In genomic region chr9:86922430-86922829, GRCm38 (mm10) we compare ENCODE assay signal across 26 mouse cellular contexts. TPM values are rescaled to one million over a fixed set of nuclear protein-coding genes. Genes with fewer than 3 reads are reported as not detected.
DNase-seq lines count a peak whose midpoint lies in the region; ATAC-seq and TF ChIP-seq lines count a peak whose summit lies in the region.
"Had no signal": no experiment of that assay in that cellular context is flagged by ENCODE, and none has a peak within 500 bp of the region (broad histone marks: within the 10 kb centered on the region; RNA-seq: fewer than 3 reads in every experiment).

No protein-coding gene starts in this region.

- WGBS in neural tube, embryonic 12.5 days, result 17% methylated on average over 3 of the region's 3 CpGs
- WGBS in neural tube, embryonic 14.5 days, result 15% methylated on average over 3 of the region's 3 CpGs

- no peak overlapping the region for H3K27ac ChIP-seq in left cerebral cortex, adult 2 months
- no peak overlapping the region for H3K27ac ChIP-seq in neural tube, embryonic 12.5 days
- H3K27ac ChIP-seq in neural tube, embryonic 14.5 days (ENCODE audit: low read depth, low read length), result no peak overlapping the region
- H3K27ac ChIP-seq: embryonic facial prominence, embryonic 12.5 days; embryonic facial prominence, embryonic 15.5 days; heart, embryonic 15.5 days; hindbrain, embryonic 10.5 days; hindbrain, embryonic 14.5 days had no signal

- no peak for TF ChIP-seq CTCF in left cerebral cortex, adult 2 months (IDR thresholded peaks at IDR 0.05)

- H3K4me1 ChIP-seq in neural tube, embryonic 12.5 days, result no peaks in the 10 kb centered on the region
- H3K4me1 ChIP-seq in neural tube, embryonic 14.5 days (ENCODE audit: control insufficient read depth, insufficient read depth, low read length), result no peaks in the 10 kb centered on the region
- H3K4me1 ChIP-seq: embryonic facial prominence, embryonic 12.5 days; embryonic facial prominence, embryonic 15.5 days; hindbrain, embryonic 10.5 days had no signal

- H3K4me2 ChIP-seq in neural tube, embryonic 12.5 days (replicated peaks), result no peak overlapping the region
- H3K4me2 ChIP-seq in neural tube, embryonic 14.5 days (ENCODE audit: low read depth, low read length), result no peak overlapping the region
- H3K4me2 ChIP-seq: embryonic facial prominence, embryonic 12.5 days; embryonic facial prominence, embryonic 15.5 days; heart, embryonic 12.5 days; heart, embryonic 15.5 days; hindbrain, embryonic 14.5 days had no signal

- peak; percentile 9 for DNase-seq in left cerebral cortex, postnatal 4 days
- DNase-seq in left cerebral cortex, adult 2 months (ENCODE audit: extremely low spot score in 1 of 2, low spot score in 2 of 2), result no peak
- DNase-seq in neural tube, embryonic 10.5 days (ENCODE audit: extremely low spot score, low spot score), result no peak
- DNase-seq in ovary, adult 18-20 months (ENCODE audit: low spot score), result no peak
- DNase-seq: adrenal gland, adult 2 months; adrenal gland, postnatal 14 days; cerebellum, adult 11 months; cerebellum, adult 9-11 months; cerebellum, postnatal 25 days; forebrain, postnatal 0 days; gastrocnemius, postnatal 25 days; heart, adult 18-20 months; heart, postnatal 10 days; heart, postnatal 36 days had no signal

- intact Hi-C loops in left cerebral cortex, postnatal 4 days (cut with DNase I), result no loop called here
- intact Hi-C loops in left cerebral cortex, adult 2 months (cut with DNase I), result no loop called here

- ATAC-seq in neural tube, embryonic 12.5 days (ENCODE audit: low FRiP score, low read depth), result peak; percentile 63
- ATAC-seq in neural tube, embryonic 14.5 days (ENCODE audit: low read depth), result peak; percentile 61; the same call in 1 of the 2 replicates
- ATAC-seq: CD4-positive, CD25-positive, alpha-beta regulatory T cell, adult 4 months; forebrain, embryonic 14.5 days; forebrain, postnatal 0 days had no signal

- H3K36me3 ChIP-seq in neural tube, embryonic 12.5 days, result no peaks in the 10 kb centered on the region
- H3K36me3 ChIP-seq in neural tube, embryonic 14.5 days (ENCODE audit: control insufficient read depth, insufficient read depth, low read length), result no peaks in the 10 kb centered on the region
- H3K36me3 ChIP-seq: embryonic facial prominence, embryonic 12.5 days; embryonic facial prominence, embryonic 15.5 days; heart, embryonic 12.5 days; heart, embryonic 15.5 days; hindbrain, embryonic 10.5 days had no signal

- H3K9ac ChIP-seq in neural tube, embryonic 12.5 days, result no peak overlapping the region
- no peak overlapping the region for H3K9ac ChIP-seq in neural tube, embryonic 14.5 days (replicated peaks; ENCODE audit: low read depth, low read length)
- H3K9ac ChIP-seq: embryonic facial prominence, embryonic 12.5 days; embryonic facial prominence, embryonic 15.5 days; forebrain, postnatal 0 days; heart, embryonic 12.5 days; heart, embryonic 15.5 days; hindbrain, embryonic 14.5 days had no signal

- no peaks in the 10 kb centered on the region for H3K9me3 ChIP-seq in neural tube, embryonic 12.5 days
- no peaks in the 10 kb centered on the region for H3K9me3 ChIP-seq in neural tube, embryonic 14.5 days (ENCODE audit: control insufficient read depth, low read length)
- H3K9me3 ChIP-seq: embryonic facial prominence, embryonic 12.5 days; embryonic facial prominence, embryonic 15.5 days; heart, embryonic 12.5 days; heart, embryonic 15.5 days; hindbrain, embryonic 10.5 days had no signal

- no peaks in the 10 kb centered on the region for H3K27me3 ChIP-seq in neural tube, embryonic 12.5 days (replicated peaks)
- no peaks in the 10 kb centered on the region for H3K27me3 ChIP-seq in neural tube, embryonic 14.5 days (ENCODE audit: control insufficient read depth, insufficient read depth, low read length)
- H3K27me3 ChIP-seq: embryonic facial prominence, embryonic 12.5 days; embryonic facial prominence, embryonic 15.5 days; heart, embryonic 12.5 days; heart, embryonic 15.5 days had no signal

- no peak overlapping the region for H3K4me3 ChIP-seq in left cerebral cortex, adult 2 months
- no peak overlapping the region for H3K4me3 ChIP-seq in neural tube, embryonic 12.5 days
- no peak overlapping the region for H3K4me3 ChIP-seq in neural tube, embryonic 14.5 days (ENCODE audit: low read depth, low read length)
- H3K4me3 ChIP-seq: embryonic facial prominence, embryonic 12.5 days; embryonic facial prominence, embryonic 15.5 days; heart, embryonic 12.5 days; heart, embryonic 15.5 days; hindbrain, embryonic 10.5 days had no signal

RNA-seq across cellular contexts. Expression of gene Snap91, which starts 42.0 kb away (rescaled TPM):
- total RNA-seq in left cerebral cortex, postnatal 4 days (2021), result 100 to 1,000 TPM; 378 to 413 TPM
- 100 to 1,000 TPM; 384 to 394 TPM for total RNA-seq in left cerebral cortex, adult 2 months (2021)
- 69.1 and 69.5 TPM in 2 replicates for polyA plus RNA-seq in neural tube, embryonic 12.5 days (2016; fragmentation: Nextera tagmentation; extraction: Ambion mirVana)
- 88.8 and 93.0 TPM in 2 replicates for polyA plus RNA-seq in neural tube, embryonic 14.5 days (2014; fragmentation: Nextera tagmentation; extraction: Ambion mirVana)
- total RNA-seq: MEL had no signal
- polyA plus RNA-seq: C2C12; CD4-positive, CD25-positive, alpha-beta regulatory T cell, adult 4 months had no signal
